Mouse (Mus musculus) right cerebral cortex, postnatal 4 days (tissue): Measurements from ENCODE around the gene Desi2.
A peak's percentile ranks its signal among the peaks of the same experiment; 100 is the strongest.
"Not testable (repeated sequence)": the region's sequence is repeated elsewhere in the genome, so short reads cannot be mapped to it uniquely, and the experiment has no call there.

ENCODE experiments used
- DNase-seq: peaks from one replicate; pipeline ENCODE4 v3.0.0-alpha.2; 2022

Desi2 gene

GRCm38 (mm10) chr1:178265381-178265780 lies 78.2 kb downstream of the Desi2 start:
- DNase-seq, result not testable (repeated sequence)

DNA sequence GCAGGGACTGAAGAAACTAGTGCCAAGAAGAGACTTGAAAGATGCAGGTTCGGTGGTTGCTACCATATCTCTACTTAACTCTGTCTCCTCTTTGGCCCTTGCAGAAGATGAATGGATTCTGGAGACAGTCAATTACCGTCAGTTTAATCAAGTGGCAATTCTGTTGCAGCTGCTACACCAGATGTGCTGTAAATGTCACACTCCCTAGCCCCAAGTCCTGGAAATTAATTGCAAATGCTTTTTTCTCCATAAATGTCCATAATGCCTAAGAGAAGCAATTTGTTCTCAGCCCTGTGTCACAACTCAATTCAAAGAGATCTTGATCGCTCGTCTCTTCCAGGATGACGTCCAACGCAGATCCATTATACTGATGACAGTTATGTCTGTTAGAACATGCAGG lies 83.4 kb downstream of the Desi2 start:
- no peak for DNase-seq

GRCm38 (mm10) chr1:178275174-178275730 lies 88.0 kb downstream of the Desi2 start:
- DNase-seq, result no peak

GRCm38 (mm10) chr1:178275738-178276053 lies 88.5 kb downstream of the Desi2 start:
- no peak for DNase-seq

DNA sequence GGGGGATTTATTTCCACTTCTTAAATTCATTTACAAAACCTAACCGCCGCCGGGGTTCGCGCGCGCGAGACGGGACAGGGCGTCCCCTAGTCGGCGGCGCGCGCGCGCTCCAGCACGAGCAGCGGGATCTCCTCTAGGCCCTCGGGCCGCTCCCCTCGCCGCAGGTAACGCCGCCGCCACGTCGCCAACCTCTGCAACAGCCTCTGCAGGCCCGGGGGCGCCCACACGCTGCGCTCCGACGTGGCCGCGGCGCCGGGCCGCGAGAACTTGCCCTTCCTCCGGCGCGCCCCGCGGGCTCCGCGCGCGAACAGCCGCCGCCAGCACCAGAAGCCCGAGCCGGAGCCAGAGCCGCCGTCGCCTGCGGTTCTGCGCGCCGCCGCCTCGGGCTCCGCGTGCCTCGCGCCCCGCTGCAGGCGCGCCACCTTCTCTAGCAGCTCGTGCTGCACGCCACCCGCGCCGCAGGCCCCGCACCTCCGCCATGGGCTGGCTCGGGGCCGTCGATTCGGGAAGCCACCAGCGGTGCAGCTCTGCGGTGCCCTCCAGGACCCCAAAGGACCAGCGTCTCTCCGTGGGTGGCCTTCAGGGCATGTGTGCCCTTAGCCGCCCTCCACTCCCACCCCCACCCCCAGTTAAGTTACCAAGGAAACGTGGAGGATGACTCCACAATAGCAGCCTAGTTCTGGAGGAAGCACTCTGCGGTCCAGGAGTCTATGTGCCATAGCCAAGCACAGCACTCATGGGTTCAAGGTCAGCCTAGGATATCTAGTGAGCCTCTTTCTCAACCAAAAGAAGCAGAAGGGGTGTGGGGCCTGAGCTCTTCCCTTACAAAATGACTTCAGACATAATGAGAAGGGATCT lies 89.1 kb downstream of the Desi2 start:
- DNase-seq, result peak; percentile 87

DNA sequence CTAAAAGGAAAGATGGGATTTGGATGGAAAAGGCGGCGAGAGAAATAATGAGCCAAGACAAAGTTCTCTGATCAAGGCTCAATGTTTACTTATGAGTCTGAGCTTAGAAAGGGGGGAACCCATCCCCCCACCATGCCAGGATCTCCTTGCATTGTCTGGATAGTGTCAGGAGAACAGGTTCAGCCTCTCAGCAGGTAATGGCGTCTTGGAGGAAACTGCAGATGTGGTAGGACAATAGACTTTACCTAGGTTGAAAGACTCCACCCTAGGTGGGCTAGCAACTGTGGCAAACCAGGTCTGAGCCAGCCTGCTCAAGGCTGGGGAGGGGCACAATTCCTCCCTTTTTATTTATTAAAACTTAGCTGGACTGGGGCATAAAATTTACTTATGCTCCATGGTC lies 96.1 kb downstream of the Desi2 start:
- not testable (repeated sequence) for DNase-seq

DNA sequence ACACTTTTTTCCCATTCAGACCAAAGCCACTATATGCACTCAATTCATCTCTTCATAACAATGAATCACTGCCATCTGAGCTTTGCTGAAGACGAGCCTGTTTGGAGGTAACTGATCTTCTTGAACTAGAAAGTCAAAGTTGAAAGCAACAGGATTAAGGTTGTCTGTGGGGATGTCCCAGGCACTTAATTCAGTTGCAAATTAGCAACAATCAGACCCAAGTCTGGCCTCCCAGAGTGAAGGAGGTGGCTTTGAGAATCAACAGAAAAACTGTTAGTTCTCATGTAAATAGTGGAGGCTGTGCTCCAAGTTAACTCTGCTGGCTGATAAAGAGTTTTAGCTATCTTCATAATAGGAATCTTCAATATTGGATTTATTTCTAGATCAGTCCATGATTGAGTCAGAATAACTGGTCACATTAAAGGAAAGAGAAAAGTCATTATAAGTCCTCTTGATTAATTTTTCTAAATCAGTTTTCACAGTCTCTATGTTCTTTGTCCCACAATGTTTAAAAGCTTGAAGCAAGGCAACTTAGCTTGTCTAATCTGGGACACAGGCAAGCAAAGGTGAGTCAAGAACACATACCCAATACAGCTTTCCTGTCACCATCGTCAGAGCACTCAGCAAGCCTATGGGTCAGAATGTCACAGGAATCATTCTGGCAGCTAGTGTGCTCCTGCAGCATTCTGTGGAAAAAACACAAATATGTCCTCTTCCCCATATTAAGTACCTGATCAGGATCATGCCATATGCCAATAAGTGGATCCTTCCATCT lies 96.9 kb downstream of the Desi2 start:
- DNase-seq, result no peak

- DNase-seq, result no peak
Measured at GRCm38 (mm10) chr1:178287601-178288176, 100.5 kb downstream of the Desi2 start.

- no peak for DNase-seq
Measured at GRCm38 (mm10) chr1:178291716-178292115, 104.5 kb downstream of the Desi2 start.

DNA sequence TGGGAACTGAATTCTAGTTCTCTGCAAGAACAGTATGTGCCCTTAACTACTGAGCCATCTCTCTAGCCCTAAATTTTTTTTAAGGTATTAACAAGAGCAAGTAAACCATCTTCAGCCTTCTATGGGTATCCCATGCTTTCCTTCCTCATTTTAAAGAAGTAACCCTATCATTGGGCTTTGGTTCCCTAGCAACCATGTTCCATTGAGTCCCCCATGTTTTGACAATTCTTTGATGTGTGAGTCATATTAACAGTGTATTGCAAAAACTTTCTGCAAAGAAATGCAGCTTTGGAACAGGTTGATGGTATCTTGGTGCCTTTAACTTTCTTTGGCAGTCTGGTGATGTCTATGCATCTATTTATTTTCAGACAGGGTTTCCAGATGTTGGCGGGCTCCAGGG lies 106.8 kb downstream of the Desi2 start:
- DNase-seq, result no peak

DNA sequence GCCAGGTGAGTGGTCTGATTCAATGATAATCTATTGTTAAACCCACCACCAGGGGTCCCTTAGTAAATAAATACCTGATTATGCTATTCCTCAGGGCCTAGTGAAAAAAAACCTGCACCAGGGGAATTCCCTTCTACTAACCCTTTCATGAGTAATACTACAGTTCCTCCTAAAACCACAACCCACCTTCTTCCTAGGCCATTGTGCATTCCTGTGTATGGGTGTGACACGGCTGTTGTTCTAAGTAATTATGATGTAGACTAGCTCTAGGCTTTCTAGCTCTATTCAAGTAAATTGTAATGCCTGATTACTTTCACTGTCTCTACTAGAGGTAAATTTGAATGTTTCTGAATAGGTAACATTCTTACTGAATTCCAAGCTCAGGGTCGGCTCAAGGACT lies 114.0 kb downstream of the Desi2 start:
- not testable (repeated sequence) for DNase-seq

- peak; percentile 83 for DNase-seq
Measured at GRCm38 (mm10) chr1:178303425-178303824, 116.2 kb downstream of the Desi2 start.
